Mouse (Mus musculus) mouse trophoblast stem cell (cell line): ENCODE measurements around the gene Trim7.
"Not testable (repeated sequence)": the region's sequence is repeated elsewhere in the genome, so short reads cannot be mapped to it uniquely, and the experiment has no call there.

Experiments used
- in situ Hi-C, 2 experiments: fragments of 300-500 bp; cut with MseI, MboI; formaldehyde crosslinking; loops; 2 replicates in 1 of 2; 3 replicates in 1 of 2; pipeline ENCODE4 v1.15.1; 2025

Trim7 gene

GRCm38 (mm10) chr11:48823536-48823972 is 2.4 kb upstream of the Trim7 start:
- in situ Hi-C loops = no loop called here

DNA sequence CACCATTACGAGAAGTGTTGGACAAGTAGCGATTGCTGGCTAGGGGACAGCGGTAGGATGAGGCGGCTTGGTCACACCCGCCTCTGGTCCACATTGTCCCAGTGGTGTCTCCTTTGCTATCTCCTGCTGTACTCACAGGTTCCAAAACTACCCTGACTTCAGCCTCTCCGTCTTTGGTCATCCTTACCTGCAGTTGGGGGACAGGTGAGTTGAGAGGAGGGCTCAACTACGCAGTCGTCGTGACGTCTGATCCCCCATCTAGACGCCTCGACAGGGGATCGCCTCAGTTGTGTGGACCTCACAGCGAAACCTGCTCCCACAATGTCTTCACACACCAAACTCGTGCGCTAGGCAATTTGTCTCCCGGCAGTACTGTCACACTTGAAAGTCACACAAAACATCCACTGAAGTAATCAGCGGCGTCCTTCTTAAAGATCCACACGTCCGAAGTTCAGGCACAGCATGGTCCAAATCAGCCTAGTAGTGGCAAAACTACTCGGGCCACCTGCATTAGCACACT is 1.6 kb upstream of the Trim7 start:
- in situ Hi-C loops = no loop called here

DNA sequence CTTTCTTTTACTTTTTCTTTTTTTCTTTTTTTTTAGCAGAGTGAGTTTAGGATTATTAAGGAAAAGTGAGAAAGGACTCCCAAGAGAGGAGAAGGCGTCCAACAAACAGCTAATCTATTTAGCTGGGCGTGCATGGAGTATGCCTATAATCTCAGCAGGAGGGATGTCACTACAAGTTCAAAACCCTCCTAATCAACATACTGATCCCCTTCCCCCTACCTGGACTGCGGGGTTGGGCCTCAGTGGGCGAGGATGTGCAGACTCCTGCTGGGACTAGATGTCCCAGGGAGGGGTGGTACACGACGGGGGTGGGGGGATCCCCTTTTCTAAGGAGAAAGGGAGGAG is 784 bp downstream of the Trim7 start:
- in situ Hi-C loops = no loop called here

DNA sequence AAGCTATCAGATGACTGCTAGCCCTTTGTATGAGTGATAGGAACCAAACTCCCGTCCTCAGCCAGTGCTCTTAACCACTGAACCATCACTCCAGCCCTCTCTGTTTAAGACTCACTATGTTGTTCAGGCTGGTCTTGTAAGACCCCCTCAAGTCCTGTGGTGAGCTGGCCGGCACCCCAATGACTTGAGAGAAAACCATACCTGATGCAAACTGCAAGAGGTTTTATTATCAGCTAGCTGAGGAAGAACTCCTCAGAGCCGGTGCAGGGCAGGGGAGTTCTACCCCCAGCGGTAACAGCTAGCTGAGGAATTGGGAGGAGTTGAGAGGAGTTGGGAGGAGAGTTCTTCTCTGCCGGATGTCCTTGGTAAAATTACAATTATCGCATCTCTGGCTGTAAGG is 2.0 kb downstream of the Trim7 start:
- in situ Hi-C loops = no loop called here

GRCm38 (mm10) chr11:48830279-48830678 is 4.3 kb downstream of the Trim7 start:
- in situ Hi-C loops = no loop called here

DNA sequence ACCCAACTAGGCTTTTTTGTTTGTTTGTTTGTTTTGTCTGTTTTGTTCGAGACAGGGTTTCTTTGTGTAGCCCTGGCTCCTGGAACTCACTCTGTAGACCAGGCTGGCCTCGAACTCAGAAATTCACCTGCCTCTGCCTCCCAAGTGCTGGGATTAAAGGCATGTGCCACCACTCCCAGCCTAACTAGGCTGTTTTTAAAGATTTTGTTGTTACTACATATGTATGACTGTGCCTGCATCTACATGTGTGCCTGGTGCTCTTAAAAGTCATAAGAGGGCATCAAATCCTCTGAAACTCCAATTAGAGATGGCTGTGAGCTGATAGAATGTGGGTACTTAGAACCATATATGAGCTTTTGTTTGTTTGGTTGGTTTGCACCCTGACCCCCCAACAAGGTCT is 5.3 kb downstream of the Trim7 start:
- in situ Hi-C loops = no loop called here

GRCm38 (mm10) chr11:48833078-48833730 is 7.3 kb downstream of the Trim7 start:
- in situ Hi-C loops = no loop called here

- in situ Hi-C loops = no loop called here
Observed at GRCm38 (mm10) chr11:48833731-48834639, 8.0 kb downstream of the Trim7 start.

- in situ Hi-C loops = no loop called here
Observed at GRCm38 (mm10) chr11:48835923-48836322, 10.0 kb downstream of the Trim7 start.

GRCm38 (mm10) chr11:48836990-48837309 is 11.0 kb downstream of the Trim7 start:
- in situ Hi-C loops = no loop called here

DNA sequence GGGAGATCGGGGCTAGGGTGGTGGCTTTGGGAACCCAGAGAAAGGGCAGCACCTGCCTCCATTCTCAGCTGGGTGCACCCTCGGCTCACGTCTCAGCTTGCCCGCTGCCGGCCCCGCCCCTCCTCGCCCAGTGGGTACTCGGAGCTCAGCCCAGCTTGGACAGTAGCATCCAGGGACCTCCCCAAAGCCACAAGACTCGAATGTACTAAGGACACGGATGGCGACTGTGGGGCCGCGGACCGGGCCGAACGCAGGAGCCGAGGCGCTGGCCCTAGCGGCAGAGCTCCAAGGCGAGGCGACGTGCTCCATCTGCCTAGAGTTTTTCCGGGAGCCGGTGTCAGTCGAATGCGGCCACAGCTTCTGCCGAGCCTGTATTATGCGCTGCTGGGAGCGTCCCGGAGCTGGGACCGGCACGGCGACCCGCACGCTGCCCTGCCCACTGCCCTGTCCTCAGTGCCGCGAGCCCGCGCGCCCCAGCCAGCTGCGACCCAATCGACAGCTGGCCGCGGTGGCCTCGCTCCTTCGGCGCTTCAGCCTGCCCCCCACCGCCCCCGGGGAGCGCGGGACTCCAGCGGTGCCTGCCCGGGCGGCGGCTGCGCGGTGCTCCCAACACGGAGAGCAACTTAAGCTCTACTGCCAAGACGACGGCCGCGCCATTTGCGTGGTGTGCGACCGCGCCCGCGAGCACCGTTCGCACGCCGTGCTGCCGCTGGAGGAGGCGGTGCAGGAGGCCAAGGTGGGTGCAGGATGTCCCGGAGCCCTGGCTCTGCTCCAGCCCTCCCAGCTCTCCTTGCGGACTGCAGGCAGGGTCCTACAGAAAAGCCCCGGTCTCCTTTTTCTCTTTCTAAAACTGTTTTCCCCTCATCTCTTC is 11.6 kb downstream of the Trim7 start:
- in situ Hi-C loops = no loop called here

- in situ Hi-C loops = no loop called here
Observed at GRCm38 (mm10) chr11:48838181-48838797, 12.3 kb downstream of the Trim7 start.

- in situ Hi-C loops = no loop called here
Observed at GRCm38 (mm10) chr11:48838879-48839680, 13.1 kb downstream of the Trim7 start.

DNA sequence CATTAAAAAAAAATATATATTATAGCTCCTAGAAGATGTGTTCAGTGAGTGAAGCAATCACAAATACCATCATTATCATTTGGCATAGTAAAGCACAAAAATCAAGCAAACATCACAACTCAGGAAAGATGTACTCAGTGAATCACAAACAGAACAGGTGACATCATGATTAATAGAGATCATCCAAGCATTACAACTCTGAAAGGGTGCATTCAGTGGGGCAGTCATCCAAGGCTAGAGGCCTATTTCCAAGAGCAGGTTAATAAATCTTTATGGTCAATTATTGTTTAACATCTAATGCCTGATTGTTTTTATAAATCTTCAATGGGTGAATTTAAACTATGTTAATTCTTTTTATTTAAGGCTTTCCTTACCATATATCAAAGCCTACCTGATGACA is 14.9 kb downstream of the Trim7 start:
- in situ Hi-C loops = no loop called here

DNA sequence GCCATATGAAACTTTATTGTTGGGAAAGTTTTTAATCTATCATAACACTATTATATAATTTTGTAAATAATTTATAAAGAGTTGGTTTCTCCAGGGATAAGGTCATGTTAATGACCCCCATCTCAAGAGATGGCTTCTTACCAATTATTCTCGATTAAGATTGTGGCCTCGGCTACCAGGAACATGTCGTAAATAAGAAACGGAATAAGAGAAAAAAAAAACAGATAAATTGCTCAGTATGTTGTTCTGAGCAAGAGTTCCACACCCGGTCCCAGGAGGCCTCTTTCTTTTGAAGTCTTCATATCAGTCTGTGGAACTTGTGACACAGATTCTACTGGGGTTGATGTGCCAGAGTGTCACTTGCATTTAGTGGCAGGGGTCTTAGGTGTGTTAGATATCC is 15.3 kb downstream of the Trim7 start:
- in situ Hi-C loops = no loop called here

GRCm38 (mm10) chr11:48842378-48842792 is 16.4 kb downstream of the Trim7 start:
- in situ Hi-C loops = no loop called here

GRCm38 (mm10) chr11:48843202-48843601 is 17.3 kb downstream of the Trim7 start:
- in situ Hi-C loops = no loop called here

DNA sequence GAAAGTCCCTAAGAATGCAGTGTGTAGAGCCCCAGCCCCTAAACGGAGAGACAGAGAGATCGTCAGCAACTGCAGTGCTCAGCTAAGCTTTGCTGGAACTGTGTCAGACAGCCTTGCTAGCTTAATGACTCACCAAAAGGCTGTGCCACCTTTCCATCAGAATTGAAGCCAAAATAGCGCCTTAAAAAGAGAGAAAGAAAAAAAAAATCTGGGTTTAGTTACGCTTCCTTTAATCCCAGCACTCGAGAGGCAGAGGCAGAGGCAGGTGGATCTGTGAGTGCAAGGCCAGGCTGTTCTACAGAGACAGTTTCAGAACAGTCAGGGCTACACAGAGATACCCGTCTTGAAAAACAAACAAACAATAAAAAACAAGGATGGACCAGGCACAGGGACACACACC is 18.4 kb downstream of the Trim7 start:
- in situ Hi-C loops = no loop called here

GRCm38 (mm10) chr11:48845244-48845815 is 19.4 kb downstream of the Trim7 start:
- in situ Hi-C loops = no loop called here

GRCm38 (mm10) chr11:48846362-48846761 is 20.4 kb downstream of the Trim7 start:
- in situ Hi-C loops = not testable (repeated sequence)
